Mouse (Mus musculus): Measurements from ENCODE around the gene Nosip.
"Not testable (repeated sequence)": the region's sequence is repeated elsewhere in the genome, so short reads cannot be mapped to it uniquely, and the experiment has no call there.

Gene Nosip

GRCm38 (mm10) chr7:45112529-45112928 lies 50.3 kb downstream of the Nosip start:
- DNase-seq (ENCODE audit: low spot score in 2 of 2): no peak

DNA sequence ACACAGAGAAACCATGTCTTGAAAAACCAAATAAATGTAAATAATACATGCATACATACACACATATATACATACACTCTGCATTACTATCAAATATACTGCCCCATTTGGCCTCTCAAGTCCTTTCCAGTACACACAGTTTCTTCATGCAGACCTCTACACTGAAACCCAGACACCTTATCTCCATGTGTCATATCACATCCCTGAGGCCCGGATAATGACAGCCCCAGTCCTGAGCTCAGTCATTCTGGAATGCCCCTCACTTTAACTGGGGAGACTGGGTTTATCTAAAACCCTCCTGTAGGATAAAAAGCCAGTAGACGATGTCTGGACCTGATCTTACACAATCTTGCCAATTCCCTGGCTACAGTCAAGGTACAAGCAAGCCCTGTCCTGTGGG lies 51.2 kb downstream of the Nosip start:
- no peak for DNase-seq (ENCODE audit: low spot score in 2 of 2)

DNA sequence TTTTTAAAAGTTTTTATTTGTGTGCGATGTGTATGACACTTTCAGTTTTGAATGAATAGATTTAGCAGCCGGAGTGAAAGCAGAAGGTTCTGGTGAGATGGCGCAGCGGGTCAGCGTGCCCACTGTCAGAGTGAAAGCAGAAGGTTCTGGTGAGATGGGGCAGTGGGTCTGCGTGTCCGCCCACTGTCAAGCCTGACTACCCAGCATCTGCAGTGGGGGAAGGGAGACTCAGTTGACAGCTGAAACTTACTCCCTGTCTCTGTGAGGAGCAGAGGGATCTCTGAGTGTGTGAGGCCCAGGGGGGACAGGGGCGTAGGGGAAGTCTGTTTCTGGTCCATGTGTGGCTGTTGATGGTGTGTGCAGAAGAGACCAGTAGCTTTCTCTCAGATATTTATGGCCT lies 55.3 kb downstream of the Nosip start:
- DNase-seq (ENCODE audit: low spot score in 2 of 2): no peak

DNA sequence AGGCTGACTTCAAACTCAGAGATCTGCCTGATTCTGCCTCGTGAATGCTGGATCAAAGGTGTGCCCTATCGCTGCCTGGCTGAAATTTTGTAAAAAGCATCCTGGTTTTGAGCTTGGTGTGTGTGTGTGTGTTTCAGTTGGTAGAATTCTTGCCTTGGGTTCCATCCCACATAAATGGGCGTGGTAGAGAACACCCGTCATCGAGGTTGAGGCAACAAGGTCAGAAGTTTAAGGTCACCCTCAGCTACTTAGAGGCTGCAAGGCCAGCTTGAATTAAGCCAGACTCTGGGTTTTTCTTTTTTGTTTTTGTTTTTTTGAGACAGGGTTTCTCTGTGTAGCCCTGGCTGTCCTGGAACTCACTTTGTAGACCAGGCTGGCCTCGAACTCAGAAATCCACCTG lies 56.1 kb downstream of the Nosip start:
- no peak for DNase-seq (ENCODE audit: low spot score in 2 of 2)

DNA sequence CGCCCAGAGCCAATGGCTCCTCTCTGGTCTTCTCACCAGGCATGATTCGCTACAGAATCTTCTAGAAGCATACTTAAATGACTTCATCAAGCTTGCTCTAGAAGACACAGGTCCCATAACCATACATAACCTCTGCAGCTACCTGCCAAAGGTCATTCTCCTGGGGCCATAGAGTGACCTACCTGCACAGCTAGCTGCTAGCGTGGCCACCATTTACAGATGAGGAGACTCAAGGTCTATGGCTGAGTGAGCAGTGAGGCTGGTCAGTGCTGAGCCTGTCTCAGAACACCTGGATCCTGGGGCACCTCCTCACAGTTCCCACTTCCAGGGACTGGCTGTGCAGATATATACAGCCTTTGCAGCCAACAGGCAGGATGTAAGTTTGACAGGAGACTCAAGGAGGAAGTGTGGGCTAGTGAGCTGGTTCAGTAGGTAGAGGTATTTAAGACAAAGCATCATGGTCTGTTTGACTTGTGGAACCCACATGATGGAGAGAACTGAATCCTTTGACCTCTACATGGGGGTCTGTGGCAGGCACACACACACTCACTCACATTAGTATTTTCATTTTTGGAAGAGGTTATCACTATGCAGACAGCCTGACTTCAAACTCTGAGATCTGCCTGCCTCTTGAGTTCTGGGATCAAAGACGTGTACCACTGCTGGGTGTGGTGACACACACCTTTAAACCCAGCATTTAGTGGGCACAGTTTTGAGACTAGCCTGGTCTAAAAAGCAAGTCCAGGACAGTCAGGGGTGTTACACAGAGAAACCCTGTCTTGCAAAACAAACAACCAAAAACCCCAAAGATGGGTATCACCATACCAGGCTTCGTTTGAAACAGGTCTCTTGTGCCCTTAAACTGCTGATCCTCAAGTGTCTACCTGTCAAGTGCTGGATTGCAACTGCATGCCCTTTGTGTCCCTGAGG lies 57.8 kb downstream of the Nosip start:
- DNase-seq (ENCODE audit: low spot score in 2 of 2): no peak

GRCm38 (mm10) chr7:45121404-45121803 lies 59.2 kb downstream of the Nosip start:
- DNase-seq (ENCODE audit: low spot score in 2 of 2): no peak

DNA sequence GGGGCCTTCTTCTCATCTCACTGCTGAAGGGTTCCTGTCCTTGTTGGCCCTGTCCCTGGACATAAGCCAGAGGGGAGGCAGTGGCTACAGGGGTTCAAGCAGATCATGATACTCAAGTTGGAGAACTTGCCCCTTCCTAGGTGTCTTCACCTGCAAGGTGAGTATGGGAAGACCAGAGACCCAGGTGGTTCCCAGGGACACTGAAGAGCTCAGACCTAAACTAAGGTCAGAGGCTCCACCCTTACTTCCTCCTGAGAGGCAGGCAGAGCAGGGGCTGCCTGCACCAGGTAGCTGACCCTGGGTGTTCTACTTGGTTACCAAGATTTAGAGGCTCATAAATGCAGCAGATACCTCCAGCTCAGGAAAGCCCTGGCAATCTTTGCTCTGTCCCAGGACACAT lies 59.7 kb downstream of the Nosip start:
- no peak for DNase-seq (ENCODE audit: low spot score in 2 of 2)

- no peak for DNase-seq (ENCODE audit: low spot score in 2 of 2)
These were observed 60.4 kb downstream of the Nosip start for GRCm38 (mm10) chr7:45122561-45123185.

GRCm38 (mm10) chr7:45123186-45123570 lies 60.9 kb downstream of the Nosip start:
- no peak for DNase-seq (ENCODE audit: low spot score in 2 of 2)

DNA sequence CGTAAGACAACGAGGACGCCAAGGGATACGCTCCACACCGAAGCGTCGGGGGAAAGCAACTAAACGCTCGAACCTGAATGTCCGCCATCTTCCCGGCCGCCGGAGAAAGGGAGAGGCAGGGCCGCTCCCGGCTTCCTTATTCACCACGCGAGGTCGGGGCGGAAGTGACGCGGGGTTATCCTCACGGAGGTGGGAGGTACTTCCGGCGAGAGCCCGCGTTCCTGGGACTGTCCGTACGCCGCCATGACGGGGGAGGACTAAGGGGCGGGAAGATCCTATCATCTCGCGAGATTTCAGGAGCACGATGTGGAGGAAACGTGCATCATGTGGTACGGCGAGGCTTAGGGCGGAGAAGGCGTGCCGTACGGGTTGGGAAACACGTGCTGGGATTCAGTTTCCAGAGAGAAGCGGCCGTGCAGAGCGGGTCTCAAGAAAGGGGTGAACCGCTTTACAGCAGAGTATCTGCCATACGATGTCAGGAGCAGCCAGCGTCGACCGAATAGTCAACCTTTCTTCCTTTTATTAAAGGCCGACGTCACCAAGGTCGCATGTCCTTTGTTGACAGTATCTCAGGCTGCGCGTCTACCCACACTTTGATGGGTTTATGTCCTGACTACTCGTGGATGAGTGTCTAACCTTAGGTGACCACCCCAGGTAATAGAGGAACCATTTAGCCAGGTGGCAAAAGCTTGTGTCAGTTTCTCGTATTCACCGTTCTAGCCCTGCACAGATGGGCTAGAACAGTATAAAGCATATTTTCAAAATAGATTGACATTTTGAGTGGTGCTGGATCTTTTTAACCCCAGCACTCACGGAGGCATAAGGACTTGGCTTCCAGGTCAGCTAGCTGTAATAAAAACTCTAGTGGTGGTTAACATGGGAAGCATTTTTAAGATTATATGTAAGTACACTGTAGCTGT lies 62.3 kb downstream of the Nosip start, which contains the start of gene Rps11:
TSS of gene Rps11 (minus strand) at position 216 of the 920 bp plus-strand sequence.
- DNase-seq (ENCODE audit: low spot score in 2 of 2): peak; percentile 93 to 99

GRCm38 (mm10) chr7:45125144-45125600 lies 62.9 kb downstream of the Nosip start:
- DNase-seq (ENCODE audit: low spot score in 2 of 2): no peak

- not testable (repeated sequence) for DNase-seq (ENCODE audit: low spot score in 2 of 2)
These were observed 63.4 kb downstream of the Nosip start for GRCm38 (mm10) chr7:45125649-45126048.

- no peak for DNase-seq (ENCODE audit: low spot score in 2 of 2)
These were observed 64.1 kb downstream of the Nosip start for GRCm38 (mm10) chr7:45126147-45126843.

DNA sequence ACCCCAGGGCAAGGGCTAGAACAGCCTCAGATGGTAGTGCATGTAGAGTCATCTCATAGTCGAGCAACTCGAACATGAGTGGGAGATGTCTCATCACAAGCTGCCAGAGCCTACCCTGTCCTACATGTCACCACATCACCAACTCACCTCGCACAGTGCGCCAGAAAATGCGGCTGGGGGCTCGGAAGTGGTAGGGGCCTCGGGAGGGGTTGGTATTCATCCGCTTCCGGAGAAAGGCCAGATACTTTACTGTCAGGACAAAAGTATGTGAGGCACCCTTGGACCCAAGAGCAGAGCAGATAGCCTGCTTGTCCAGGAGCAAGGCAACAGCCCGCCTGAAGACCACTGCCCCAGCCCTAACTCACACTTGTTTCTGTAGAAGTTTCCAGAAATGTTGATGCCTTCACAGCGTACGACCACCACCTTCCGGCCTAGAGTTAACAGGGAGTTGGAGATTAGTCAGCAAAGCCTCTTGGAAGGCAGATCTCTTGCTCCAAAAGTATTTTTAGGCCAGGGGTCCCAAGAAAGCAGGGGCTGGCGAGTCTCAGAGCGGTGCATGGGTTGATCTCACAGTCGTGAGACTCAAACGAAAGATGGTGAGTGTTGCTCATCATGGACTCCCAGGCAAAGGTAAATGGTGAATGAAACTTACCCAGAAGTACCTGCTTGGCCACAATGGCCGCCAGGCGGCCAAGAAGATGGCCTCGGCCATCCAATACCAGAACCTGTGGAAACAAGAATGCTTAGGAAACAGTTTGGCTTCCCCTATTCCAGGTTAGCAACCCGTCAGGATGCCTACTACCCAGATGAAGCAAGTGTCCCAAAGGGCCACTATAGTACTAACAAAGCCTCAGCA lies 64.8 kb downstream of the Nosip start:
- DNase-seq (ENCODE audit: low spot score in 2 of 2): no peak

Data from urinary bladder, adult 18-20 months (tissue).